ENCODE assay signal across 7 mouse cellular contexts in the genomic region with DNA sequence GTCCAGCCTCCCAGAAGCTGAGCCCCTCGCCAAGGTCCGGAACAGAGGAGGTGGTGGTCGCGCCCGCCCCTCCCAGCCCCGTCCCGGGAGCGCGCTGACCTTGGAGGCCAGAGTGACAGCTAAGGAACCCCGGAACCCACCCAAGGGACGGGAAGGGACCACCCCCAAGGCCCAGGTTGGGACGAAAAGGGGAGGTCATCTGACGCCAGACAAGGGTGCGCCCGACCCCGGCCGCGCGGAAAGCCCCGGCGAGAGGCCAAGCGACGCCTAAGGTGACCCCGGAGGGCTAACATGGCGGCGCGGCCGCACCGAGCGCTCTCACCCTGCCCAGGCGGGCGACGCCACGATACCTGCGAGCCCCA. TPM values are rescaled to one million over a fixed set of nuclear protein-coding genes. Genes with fewer than 3 reads are reported as not detected.
DNase-seq lines count a peak whose midpoint lies in the region; ATAC-seq lines count a peak whose summit lies in the region.

No protein-coding gene starts in this region.

- peak overlapping the region; percentile 97 for H3K4me3 ChIP-seq in megakaryocyte, embryonic 14.5 days (replicated peaks)
- peak overlapping the region; percentile 97 for H3K4me3 ChIP-seq in forebrain, embryonic 11.5 days (ENCODE audit: low read depth, low read length)
- peak overlapping the region; percentile 98 for H3K4me3 ChIP-seq in limb, embryonic 13.5 days
- H3K4me3 ChIP-seq in stomach, embryonic 14.5 days (ENCODE audit: low read depth, low read length), result peak overlapping the region; percentile 98

- no peak for DNase-seq in forebrain, embryonic 11.5 days (ENCODE audit: low spot score)
- no peak for DNase-seq in thymus, postnatal 14 days

- peaks cover 11% of the 10 kb centered on the region for H3K9me3 ChIP-seq in megakaryocyte, embryonic 14.5 days
- H3K9me3 ChIP-seq in forebrain, embryonic 11.5 days (ENCODE audit: control insufficient read depth, low read length), result peaks cover 10% of the 10 kb centered on the region
- H3K9me3 ChIP-seq in limb, embryonic 13.5 days, result peaks cover 26% of the 10 kb centered on the region
- peaks cover 16% of the 10 kb centered on the region for H3K9me3 ChIP-seq in stomach, embryonic 14.5 days (ENCODE audit: control insufficient read depth, low read depth, low read length)

- peak overlapping the region; percentile 88 for H3K4me2 ChIP-seq in forebrain, embryonic 11.5 days (ENCODE audit: low read depth, low read length, severe bottlenecking)
- H3K4me2 ChIP-seq in limb, embryonic 13.5 days (replicated peaks), result peak overlapping the region; percentile 86
- peak overlapping the region; percentile 68 for H3K4me2 ChIP-seq in stomach, embryonic 14.5 days (replicated peaks; ENCODE audit: low read depth, low read length)

- H3K4me1 ChIP-seq in megakaryocyte, embryonic 14.5 days, result peaks cover 58% of the 10 kb centered on the region
- peaks cover 12% of the 10 kb centered on the region for H3K4me1 ChIP-seq in forebrain, embryonic 11.5 days (replicated peaks; ENCODE audit: control insufficient read depth, insufficient read depth, low read length)
- peaks cover 39% of the 10 kb centered on the region for H3K4me1 ChIP-seq in limb, embryonic 13.5 days
- H3K4me1 ChIP-seq in stomach, embryonic 14.5 days (ENCODE audit: control insufficient read depth, insufficient read depth, low read length), result peaks cover 14% of the 10 kb centered on the region; the same call in 1 of the 2 replicates

- peaks cover 6% of the 10 kb centered on the region for H3K27me3 ChIP-seq in megakaryocyte, embryonic 14.5 days (replicated peaks)
- no peaks in the 10 kb centered on the region for H3K27me3 ChIP-seq in forebrain, embryonic 11.5 days (ENCODE audit: control insufficient read depth, insufficient read depth, low read length)
- no peaks in the 10 kb centered on the region for H3K27me3 ChIP-seq in limb, embryonic 13.5 days
- H3K27me3 ChIP-seq in stomach, embryonic 14.5 days (ENCODE audit: control insufficient read depth, insufficient read depth, low read length), result no peaks in the 10 kb centered on the region

- H3K9ac ChIP-seq in forebrain, embryonic 11.5 days (ENCODE audit: low read length), result peak overlapping the region; percentile 94
- H3K9ac ChIP-seq in limb, embryonic 13.5 days, result peak overlapping the region; percentile 94
- peak overlapping the region; percentile 94 for H3K9ac ChIP-seq in stomach, embryonic 14.5 days (replicated peaks; ENCODE audit: low read depth, low read length)

- 0% methylated on average over 35 of the region's 35 CpGs for WGBS in forebrain, embryonic 11.5 days
- under 1% methylated on average over 35 of the region's 35 CpGs for WGBS in limb, embryonic 13.5 days
- 0% methylated on average over 32 of the region's 35 CpGs for WGBS in stomach, embryonic 14.5 days

- peak overlapping the region; percentile 92 for H3K27ac ChIP-seq in forebrain, embryonic 11.5 days (ENCODE audit: low read depth, low read length)
- peak overlapping the region; percentile 87; the same call in 1 of the 2 replicates for H3K27ac ChIP-seq in limb, embryonic 13.5 days
- H3K27ac ChIP-seq in stomach, embryonic 14.5 days (ENCODE audit: low read length), result peak overlapping the region; percentile 45

- ATAC-seq in megakaryocyte, adult 5-6 weeks (ENCODE audit: poor library complexity, severe bottlenecking), result no peak
- peak; percentile 13 for ATAC-seq in forebrain, embryonic 11.5 days (replicated peaks; ENCODE audit: low FRiP score)
- ATAC-seq in limb, embryonic 13.5 days (ENCODE audit: low FRiP score, low read depth), result peak; percentile 12; the same call in 1 of the 2 replicates
- 0 out of 2 replicates have a peak, but pooled peaks have one; percentile 2 for ATAC-seq in stomach, embryonic 14.5 days (ENCODE audit: insufficient number of reproducible peaks, insufficient read depth, low FRiP score, low read depth)
- ATAC-seq in inflammation-experienced regulatory T-cells, adult 6 months, result no peak

- H3K36me3 ChIP-seq in megakaryocyte, embryonic 14.5 days (replicated peaks; ENCODE audit: low read length), result peaks cover 34% of the 10 kb centered on the region
- peaks cover 11% of the 10 kb centered on the region for H3K36me3 ChIP-seq in forebrain, embryonic 11.5 days (ENCODE audit: control insufficient read depth, insufficient read depth, low read length)
- peaks cover 36% of the 10 kb centered on the region for H3K36me3 ChIP-seq in limb, embryonic 13.5 days
- peaks cover 4% of the 10 kb centered on the region; the same call in 1 of the 2 replicates for H3K36me3 ChIP-seq in stomach, embryonic 14.5 days (ENCODE audit: control insufficient read depth, insufficient read depth, low read length)

RNA-seq across cellular contexts. Expression of a gene that starts 5.2 kb away (rescaled TPM):
- polyA plus RNA-seq in megakaryocyte, embryonic 14.5 days (2012; ENCODE audit: insufficient read depth, low replicate concordance), result 24.7 and 88.6 TPM in 2 replicates
- 10.2 and 13.5 TPM in 2 replicates for total RNA-seq in megakaryocyte, adult 5-6 weeks (2015)
- total RNA-seq in megakaryocyte, adult 5-6 weeks (2017), result 7.8 and 19.2 TPM in 2 replicates
- polyA plus RNA-seq in forebrain, embryonic 11.5 days (2014; fragmentation: Nextera tagmentation; extraction: Ambion mirVana), result 111 and 123 TPM in 2 replicates
- polyA plus RNA-seq in limb, embryonic 13.5 days (2015; fragmentation: Nextera tagmentation; extraction: Ambion mirVana), result 71.0 and 71.6 TPM in 2 replicates
- 61.2 and 66.9 TPM in 2 replicates for polyA plus RNA-seq in stomach, embryonic 14.5 days (2014; fragmentation: Nextera tagmentation; extraction: Ambion mirVana)
- 10 to 100 TPM; 13.9 to 21.2 (median 15.1) TPM for polyA plus RNA-seq in inflammation-experienced regulatory T-cells, adult 6 months (2017; shearing (Covaris generic))

RNA-seq across cellular contexts. Expression of a gene that starts 6.0 kb away (rescaled TPM):
- not detected in 2 replicates for polyA plus RNA-seq in megakaryocyte, embryonic 14.5 days (2012; ENCODE audit: insufficient read depth, low replicate concordance)
- total RNA-seq in megakaryocyte, adult 5-6 weeks (2015), result not detected in 2 replicates
- total RNA-seq in megakaryocyte, adult 5-6 weeks (2017), result not detected in 2 replicates
- 2,785 and 3,035 TPM in 2 replicates for polyA plus RNA-seq in forebrain, embryonic 11.5 days (2014; fragmentation: Nextera tagmentation; extraction: Ambion mirVana)
- polyA plus RNA-seq in limb, embryonic 13.5 days (2015; fragmentation: Nextera tagmentation; extraction: Ambion mirVana), result 993 and 1,087 TPM in 2 replicates
- 350 and 400 TPM in 2 replicates for polyA plus RNA-seq in stomach, embryonic 14.5 days (2014; fragmentation: Nextera tagmentation; extraction: Ambion mirVana)
- under 1 TPM in 1 of 3 experiments, not detected in 2; 0.67 TPM for polyA plus RNA-seq in inflammation-experienced regulatory T-cells, adult 6 months (2017; shearing (Covaris generic))

Comparison
In these comparisons a context has a peak if more than half of its experiments do, and no peak if none do; other contexts are left out.
1. ATAC-seq: peak in forebrain, embryonic 11.5 days (single experiment), limb, embryonic 13.5 days (single experiment) and stomach, embryonic 14.5 days (single experiment); none in megakaryocyte, adult 5-6 weeks (single experiment) and inflammation-experienced regulatory T-cells, adult 6 months (single experiment).
2. RNA of a gene that starts 6.0 kb away (polyA plus RNA-seq): 2,785 to 3,035 TPM in forebrain, embryonic 11.5 days, 993 to 1,087 TPM in limb, embryonic 13.5 days and 350 to 400 TPM in stomach, embryonic 14.5 days; 0.67 TPM in inflammation-experienced regulatory T-cells, adult 6 months and not detected in megakaryocyte, embryonic 14.5 days; every median in the first group is over 100 times any median in the second.
3. Peak in every context shown above with its lines, with median percentiles within 50 percentile points of each other: H3K4me3 ChIP-seq, H3K27ac ChIP-seq, H3K4me2 ChIP-seq and H3K9ac ChIP-seq.